Mouse (Mus musculus): Measurements from ENCODE around the gene Fam228a.

GRCm38 (mm10) chr12:4717417-4717816 is 20.8 kb downstream of the Fam228a start:
- TF ChIP-seq EP300 (IDR thresholded peaks at IDR 0.05) = no peak
- TF ChIP-seq CTCF (IDR thresholded peaks at IDR 0.05) = no peak
